Mouse (Mus musculus) erythroblast, embryonic 14.5 days (primary cell): ENCODE data around the gene Slc22a23. TPM values are rescaled to one million over a fixed set of nuclear protein-coding genes. Genes with fewer than 3 reads are reported as not detected.

Source experiments
- H3K27me3 ChIP-seq: 2 replicates; pipeline ENCODE4 v1.6.1; 2012; ENCODE audit warnings: inconsistent platforms; ENCODE audit not compliant: control insufficient read depth
- H3K36me3 ChIP-seq: 2 replicates; pipeline ENCODE4 v1.6.1; 2012; ENCODE audit warnings: mild to moderate bottlenecking, inconsistent platforms; ENCODE audit not compliant: control insufficient read depth
- H3K4me1 ChIP-seq: 2 replicates; pipeline ENCODE4 v1.6.1; 2012; ENCODE audit warnings: inconsistent platforms; ENCODE audit not compliant: control insufficient read depth
- H3K4me3 ChIP-seq: replicated peaks from 2 replicates; pipeline ENCODE3; 2012; ENCODE audit warnings: moderate library complexity, mild to moderate bottlenecking, inconsistent platforms
- H3K9me3 ChIP-seq: 2 replicates; pipeline ENCODE4 v1.6.1; 2012; ENCODE audit warnings: low read length, inconsistent platforms, mixed read lengths; ENCODE audit not compliant: control insufficient read depth
- GATA1 ChIP-seq: IDR thresholded peaks from 2 replicates; pipeline ENCODE4 v1.6.1; 2012; ENCODE audit warnings: low read length, inconsistent platforms, mixed read lengths
- TAL1 ChIP-seq: IDR thresholded peaks from 3 replicates; pipeline ENCODE4 v1.6.1; 2012; ENCODE audit warnings: low read length, inconsistent platforms, mixed read lengths
- polyA plus RNA-seq: library from polyadenylated mRNA; stranded (reverse); fragments of >175 nt; gene quantifications from 2 replicates; pipeline ENCODE4 v1.2.3, GENCODE M21; 2012

Slc22a23 gene
- polyA plus RNA-seq, 1 experiment: 14.3 TPM

- Histone ChIP-seq H3K27me3 (no peaks in the 10 kb centered on the region), H3K4me1 (peaks cover 64% of the 10 kb centered on the region), H3K36me3 (peaks cover 99% of the 10 kb centered on the region), H3K9me3 (no peaks in the 10 kb centered on the region), H3K4me3 (no peak overlapping the region)
- TF ChIP-seq TAL1: no peak
- no peak for TF ChIP-seq GATA1
Measured at GRCm38 (mm10) chr13:34298674-34299073, 46.3 kb downstream of the Slc22a23 start.

- peaks cover 60% of the 10 kb centered on the region for H3K4me1 ChIP-seq
- H3K36me3 ChIP-seq: peaks cover 99% of the 10 kb centered on the region
- no peak for TF ChIP-seq TAL1
- TF ChIP-seq GATA1: no peak
- H3K27me3 ChIP-seq: no peaks in the 10 kb centered on the region
- H3K4me3 ChIP-seq: no peak overlapping the region
- no peaks in the 10 kb centered on the region for H3K9me3 ChIP-seq
Measured at GRCm38 (mm10) chr13:34298061-34298460, 46.9 kb downstream of the Slc22a23 start.

GRCm38 (mm10) chr13:34295787-34296435, 49.1 kb downstream of the Slc22a23 start:
- Histone ChIP-seq H3K4me3 (no peak overlapping the region), H3K27me3 (no peaks in the 10 kb centered on the region), H3K9me3 (no peaks in the 10 kb centered on the region), H3K36me3 (peaks cover 99% of the 10 kb centered on the region), H3K4me1 (peaks cover 46% of the 10 kb centered on the region)
- TF ChIP-seq TAL1 (no peak), GATA1 (no peak)

GRCm38 (mm10) chr13:34294212-34294611, 50.8 kb downstream of the Slc22a23 start:
- H3K9me3 ChIP-seq: no peaks in the 10 kb centered on the region
- peaks cover 44% of the 10 kb centered on the region for H3K4me1 ChIP-seq
- H3K4me3 ChIP-seq: no peak overlapping the region
- no peak for TF ChIP-seq TAL1
- TF ChIP-seq GATA1: no peak
- peaks cover 99% of the 10 kb centered on the region for H3K36me3 ChIP-seq
- H3K27me3 ChIP-seq: no peaks in the 10 kb centered on the region

- no peak for TF ChIP-seq GATA1
- TF ChIP-seq TAL1: no peak
- H3K27me3 ChIP-seq: no peaks in the 10 kb centered on the region
- H3K36me3 ChIP-seq: peaks cover 97% of the 10 kb centered on the region
- H3K9me3 ChIP-seq: no peaks in the 10 kb centered on the region
- H3K4me3 ChIP-seq: no peak overlapping the region
- H3K4me1 ChIP-seq: peaks cover 41% of the 10 kb centered on the region
Measured at GRCm38 (mm10) chr13:34292042-34292441, 52.9 kb downstream of the Slc22a23 start.

- peaks cover 97% of the 10 kb centered on the region for H3K36me3 ChIP-seq
- no peak for TF ChIP-seq GATA1
- TF ChIP-seq TAL1: no peak
Measured at GRCm38 (mm10) chr13:34290346-34290745, 54.6 kb downstream of the Slc22a23 start.

GRCm38 (mm10) chr13:34289567-34289966, 55.4 kb downstream of the Slc22a23 start:
- no peak for TF ChIP-seq TAL1
- TF ChIP-seq GATA1: no peak
- Histone ChIP-seq H3K36me3 (peaks cover 97% of the 10 kb centered on the region), H3K27me3 (no peaks in the 10 kb centered on the region), H3K9me3 (no peaks in the 10 kb centered on the region), H3K4me1 (peaks cover 43% of the 10 kb centered on the region), H3K4me3 (no peak overlapping the region)

More at GRCm38 (mm10) chr13:34290346-34290745, 54.6 kb downstream of the Slc22a23 start:
- H3K4me3 ChIP-seq: no peak overlapping the region
- H3K9me3 ChIP-seq: no peaks in the 10 kb centered on the region
- H3K4me1 ChIP-seq: peaks cover 41% of the 10 kb centered on the region
- no peaks in the 10 kb centered on the region for H3K27me3 ChIP-seq

GRCm38 (mm10) chr13:34288129-34288528, 56.9 kb downstream of the Slc22a23 start:
- peaks cover 43% of the 10 kb centered on the region for H3K4me1 ChIP-seq
- H3K27me3 ChIP-seq: no peaks in the 10 kb centered on the region
- no peak for TF ChIP-seq TAL1
- TF ChIP-seq GATA1: no peak
- no peak overlapping the region for H3K4me3 ChIP-seq
- H3K36me3 ChIP-seq: peaks cover 92% of the 10 kb centered on the region
- no peaks in the 10 kb centered on the region for H3K9me3 ChIP-seq

GRCm38 (mm10) chr13:34287601-34288083, 57.3 kb downstream of the Slc22a23 start:
- Histone ChIP-seq H3K27me3 (no peaks in the 10 kb centered on the region), H3K36me3 (peaks cover 87% of the 10 kb centered on the region), H3K9me3 (no peaks in the 10 kb centered on the region), H3K4me1 (peaks cover 41% of the 10 kb centered on the region), H3K4me3 (no peak overlapping the region)
- TF ChIP-seq GATA1: no peak

GRCm38 (mm10) chr13:34281360-34281759, 63.6 kb downstream of the Slc22a23 start:
- peaks cover 64% of the 10 kb centered on the region for H3K4me1 ChIP-seq
- no peaks in the 10 kb centered on the region for H3K9me3 ChIP-seq
- no peaks in the 10 kb centered on the region for H3K27me3 ChIP-seq
- TF ChIP-seq TAL1: no peak
- no peak for TF ChIP-seq GATA1
- no peak overlapping the region for H3K4me3 ChIP-seq
- H3K36me3 ChIP-seq: peaks cover 88% of the 10 kb centered on the region
